ENCODE assay signal across 28 mouse cellular contexts in genomic region chr11:120442344-120442743, GRCm38 (mm10). TPM values are rescaled to one million over a fixed set of nuclear protein-coding genes. Genes with fewer than 3 reads are reported as not detected.
"Had no signal": no experiment of that assay in that cellular context is flagged by ENCODE, and none has a peak within 500 bp of the region (broad histone marks: within the 10 kb centered on the region; RNA-seq: fewer than 3 reads in every experiment).

Gene Tspan10 (plus strand): TSS chr11:120442644.

- H3K36me3 ChIP-seq: heart, embryonic 10.5 days; heart, embryonic 12.5 days; hindbrain, embryonic 12.5 days; intestine, embryonic 15.5 days; limb, embryonic 10.5 days; limb, embryonic 12.5 days had no signal

- H3K4me1 ChIP-seq: hindbrain, embryonic 12.5 days; intestine, embryonic 15.5 days; limb, embryonic 12.5 days had no signal

- H3K27me3 ChIP-seq: heart, embryonic 12.5 days; hindbrain, embryonic 12.5 days; intestine, embryonic 15.5 days; limb, embryonic 12.5 days had no signal

- H3K4me2 ChIP-seq: heart, embryonic 12.5 days; hindbrain, embryonic 12.5 days; hindbrain, embryonic 14.5 days; intestine, embryonic 15.5 days; limb, embryonic 12.5 days had no signal

- ATAC-seq: hindbrain, embryonic 16.5 days; inflammation-experienced regulatory T-cells, adult 6 months; intestine, embryonic 15.5 days; intestine, postnatal 0 days had no signal

- H3K27ac ChIP-seq: hindbrain, embryonic 12.5 days; hindbrain, embryonic 14.5 days; intestine, embryonic 15.5 days; layer of hippocampus, adult 2 months; left cerebral cortex, adult 2 months; limb, embryonic 10.5 days; limb, embryonic 12.5 days had no signal

- H3K9ac ChIP-seq: heart, embryonic 12.5 days; hindbrain, embryonic 12.5 days; hindbrain, embryonic 14.5 days; intestine, embryonic 15.5 days; limb, embryonic 12.5 days had no signal

- H3K9me3 ChIP-seq: heart, embryonic 10.5 days; heart, embryonic 12.5 days; hindbrain, embryonic 12.5 days; intestine, embryonic 15.5 days; limb, embryonic 10.5 days; limb, embryonic 12.5 days had no signal

- DNase-seq: gastrocnemius, adult 2 months; gastrocnemius, postnatal 10 days; gastrocnemius, postnatal 25 days; heart, adult 18-20 months; heart, postnatal 10 days; heart, postnatal 4 days; kidney, adult 18-20 months; kidney, postnatal 10 days; kidney, postnatal 25 days; kidney, postnatal 4 days; liver had no signal

- H3K4me3 ChIP-seq: heart, embryonic 10.5 days; heart, embryonic 12.5 days; hindbrain, embryonic 12.5 days; intestine, embryonic 15.5 days; layer of hippocampus, adult 2 months; left cerebral cortex, adult 2 months; limb, embryonic 10.5 days; limb, embryonic 12.5 days had no signal

RNA-seq across cellular contexts. Expression of gene Tspan10, which starts in this region (rescaled TPM):
- total RNA-seq: gastrocnemius, postnatal 10 days; granulocyte monocyte progenitor cell, adult 5-6 weeks had no signal
- polyA plus RNA-seq: heart, embryonic 10.5 days; heart, embryonic 12.5 days; heart, embryonic 14.5 days; heart, embryonic 16.5 days; hindbrain, embryonic 12.5 days; hindbrain, embryonic 14.5 days; hindbrain, embryonic 16.5 days; intestine, embryonic 15.5 days; intestine, postnatal 0 days; kidney, embryonic 14.5 days; kidney, embryonic 16.5 days; limb, embryonic 10.5 days; limb, embryonic 12.5 days had no signal
